Mouse (Mus musculus) E14TG2a.4 (cell line): ENCODE measurements at regions not wholly inside any gene's neighbourhood (a gene's known extent, or its start where the extent isn't known, plus 50 kb on each side); places are given as distances from the start of the nearest gene placed in this dataset.
"Not testable (repeated sequence)": the region's sequence is repeated elsewhere in the genome, so short reads cannot be mapped to it uniquely, and the experiment has no call there.

Source experiments
- CTCF ChIP-seq: conservative IDR thresholded peaks from 2 replicates; pipeline ENCODE4 v1.5.1; 2014; ENCODE audit warnings: low read length
- POU5F1 ChIP-seq: IDR thresholded peaks from 2 replicates; pipeline ENCODE4 v1.6.1; 2014; ENCODE audit warnings: low read length, borderline replicate concordance

DNA sequence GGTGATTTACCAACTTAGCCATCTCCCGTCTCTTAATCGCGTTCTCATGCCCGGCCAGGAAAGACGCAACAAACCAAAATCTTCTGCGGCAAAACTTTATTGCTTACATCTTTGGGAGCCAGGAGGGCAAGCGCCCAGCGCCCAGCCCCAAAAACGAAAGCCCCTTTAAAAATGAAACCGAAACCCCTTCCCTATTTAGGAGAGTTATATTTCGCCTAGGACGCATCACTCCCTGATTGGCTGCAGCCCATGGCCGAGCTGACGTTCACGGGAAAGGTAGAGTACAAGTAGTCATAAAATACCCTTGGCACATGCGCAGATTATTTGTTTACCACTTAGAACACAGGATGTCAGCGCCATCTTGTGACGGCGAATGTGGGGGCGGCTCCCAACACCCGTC is 783.3 kb downstream of the Ttll7 start:
- TF ChIP-seq CTCF, POU5F1: not testable (repeated sequence)
